Mouse (Mus musculus) bone marrow, adult 2 months (tissue): ENCODE measurements around the gene Fance.

Experiments
- CTCF ChIP-seq: fragments of 200-500 bp; IDR thresholded peaks from 2 replicates; pipeline ENCODE4 v1.5.1; 2011; ENCODE audit warnings: low read length, control low read depth; ENCODE audit not compliant: control insufficient read depth, insufficient read depth
- POLR2A ChIP-seq: fragments of 200-500 bp; IDR thresholded peaks from 2 replicates; pipeline ENCODE4 v1.6.1; 2011; ENCODE audit warnings: low read depth, mild to moderate bottlenecking, control low read depth, low read length, borderline replicate concordance; ENCODE audit not compliant: control insufficient read depth

DNA sequence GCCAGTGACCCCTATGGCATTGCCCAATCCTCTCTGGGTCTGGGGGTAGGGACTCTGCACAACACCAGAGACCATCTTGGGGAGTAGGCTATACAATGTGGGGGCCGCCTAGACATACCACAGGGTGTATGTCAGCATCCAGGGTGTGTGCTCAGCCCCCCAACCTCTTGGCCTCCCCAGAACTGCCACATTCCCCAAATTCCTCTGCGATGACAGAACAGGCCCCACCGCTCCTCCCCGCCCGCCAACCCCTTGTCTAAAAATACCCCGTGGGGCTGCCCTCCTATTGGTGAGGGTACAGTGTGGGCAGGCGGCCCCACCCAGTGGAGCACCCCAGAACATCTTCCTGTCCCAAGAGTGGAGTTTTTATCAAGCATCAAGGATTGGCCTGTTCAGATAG lies 27.3 kb downstream of the Fance start:
- TF ChIP-seq CTCF (no peak), POLR2A (no peak)
